Comparison of ENCODE assay signal across 8 mouse cellular contexts in the genomic region with DNA sequence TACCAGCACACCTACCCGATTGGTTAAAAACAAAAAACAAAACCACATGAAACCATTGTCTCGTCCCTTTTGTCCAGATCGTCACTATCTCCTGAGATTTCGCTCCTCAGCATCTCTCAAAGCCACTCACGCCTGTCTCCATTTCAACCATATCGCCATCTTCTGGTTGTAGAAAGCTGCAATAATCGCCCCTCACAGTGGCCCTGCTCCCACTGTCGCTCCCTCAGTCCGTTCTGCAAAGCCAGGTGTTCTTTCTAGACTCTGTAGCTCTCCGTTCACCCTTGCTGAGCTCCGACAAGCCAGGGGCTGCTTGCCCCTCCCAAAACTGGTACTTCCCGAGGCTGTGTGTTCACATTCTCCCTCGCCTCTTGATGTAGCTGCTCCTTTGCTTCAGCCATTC.
DNase-seq lines count a peak whose midpoint lies in the region; ATAC-seq and TF ChIP-seq lines count a peak whose summit lies in the region.
"Had no signal": no experiment of that assay in that cellular context is flagged by ENCODE, and none has a peak within 500 bp of the region (broad histone marks: within the 10 kb centered on the region; RNA-seq: fewer than 3 reads in every experiment).

No protein-coding gene starts in this region.

- H3K4me2 ChIP-seq in embryonic facial prominence, embryonic 15.5 days (replicated peaks) = 0 out of 2 replicates have a peak overlapping the region, but pooled peaks have one; percentile 11
- peak overlapping the region; percentile 34 for H3K4me2 ChIP-seq in hindbrain, embryonic 12.5 days (replicated peaks)
- H3K4me2 ChIP-seq: liver, embryonic 15.5 days had no signal

- H3K27ac ChIP-seq in liver, adult 2 months (replicated peaks; ENCODE audit: insufficient read depth, low read depth, low read length) = no peak overlapping the region
- no peak overlapping the region for H3K27ac ChIP-seq in embryonic facial prominence, embryonic 15.5 days (replicated peaks)
- no peak overlapping the region for H3K27ac ChIP-seq in hindbrain, embryonic 12.5 days
- H3K27ac ChIP-seq: liver, embryonic 15.5 days had no signal

- no peak overlapping the region for H3K9ac ChIP-seq in liver, adult 2 months (ENCODE audit: low read depth, low read length)
- no peak overlapping the region for H3K9ac ChIP-seq in embryonic facial prominence, embryonic 15.5 days
- no peak overlapping the region for H3K9ac ChIP-seq in hindbrain, embryonic 12.5 days
- H3K9ac ChIP-seq: liver, embryonic 15.5 days had no signal

- no peak for TF ChIP-seq POLR2A in liver, adult 2 months (IDR thresholded peaks at IDR 0.05; ENCODE audit: extremely low read depth, insufficient read depth, low read length)

- no peaks in the 10 kb centered on the region for H3K36me3 ChIP-seq in liver, adult 2 months (ENCODE audit: control insufficient read depth, insufficient read depth, low read length)
- no peaks in the 10 kb centered on the region for H3K36me3 ChIP-seq in embryonic facial prominence, embryonic 15.5 days
- no peaks in the 10 kb centered on the region for H3K36me3 ChIP-seq in hindbrain, embryonic 12.5 days
- H3K36me3 ChIP-seq: liver, embryonic 15.5 days had no signal

- WGBS in liver, adult 2 months = 25% methylated on average over 13 of the region's 13 CpGs
- WGBS in embryonic facial prominence, embryonic 15.5 days = 25% methylated on average over 13 of the region's 13 CpGs
- WGBS in hindbrain, embryonic 12.5 days = 32% methylated on average over 13 of the region's 13 CpGs

- H3K79me2 ChIP-seq in liver, adult 2 months (ENCODE audit: control insufficient read depth, insufficient read depth, low read length) = no peaks in the 10 kb centered on the region

- H3K4me3 ChIP-seq in liver, adult 2 months (ENCODE audit: insufficient read depth, low read depth, low read length) = no peak overlapping the region
- H3K4me3 ChIP-seq in embryonic facial prominence, embryonic 15.5 days (replicated peaks) = no peak overlapping the region
- H3K4me3 ChIP-seq in hindbrain, embryonic 12.5 days = no peak overlapping the region
- H3K4me3 ChIP-seq: liver, embryonic 15.5 days had no signal

- H3K27me3 ChIP-seq in liver, adult 2 months (ENCODE audit: control insufficient read depth, insufficient read depth, low read length) = no peaks in the 10 kb centered on the region
- peaks cover 4% of the 10 kb centered on the region; the same call in 1 of the 2 replicates for H3K27me3 ChIP-seq in embryonic facial prominence, embryonic 15.5 days
- 0 out of 2 replicates have a peak, but pooled peaks cover 5% of the 10 kb centered on the region for H3K27me3 ChIP-seq in hindbrain, embryonic 12.5 days

- DNase-seq in liver, adult 2 months (ENCODE audit: extremely low read depth, low read depth, low spot score) = no peak
- no peak for DNase-seq in liver
- DNase-seq in c-Kit-positive CD71-positive TER-119-positive erythroid progenitor cells, embryonic 14.5 days (ENCODE audit: low spot score) = no peak

- no peaks in the 10 kb centered on the region for H3K9me3 ChIP-seq in embryonic facial prominence, embryonic 15.5 days (replicated peaks)
- H3K9me3 ChIP-seq in hindbrain, embryonic 12.5 days (replicated peaks) = no peaks in the 10 kb centered on the region
- H3K9me3 ChIP-seq: liver, embryonic 15.5 days had no signal

- H3K4me1 ChIP-seq in liver, adult 2 months (ENCODE audit: control insufficient read depth, insufficient read depth, low read length) = no peaks in the 10 kb centered on the region
- H3K4me1 ChIP-seq in embryonic facial prominence, embryonic 15.5 days = peaks cover 4% of the 10 kb centered on the region; the same call in 1 of the 2 replicates
- no peaks in the 10 kb centered on the region for H3K4me1 ChIP-seq in hindbrain, embryonic 12.5 days
- H3K4me1 ChIP-seq: liver, embryonic 15.5 days had no signal

- ATAC-seq in embryonic facial prominence, embryonic 15.5 days (ENCODE audit: insufficient number of reproducible peaks, low FRiP score, low TSS enrichment, low read depth) = no peak; the same call in 1 of the 2 replicates
- no peak for ATAC-seq in hindbrain, embryonic 12.5 days (ENCODE audit: low FRiP score)
- ATAC-seq in megakaryocyte progenitor cell, adult 5-6 weeks (replicated peaks; ENCODE audit: poor library complexity) = 0 out of 2 replicates have a peak, but pooled peaks have one; percentile 17
- no peak for ATAC-seq in granulocyte monocyte progenitor cell, adult 5-6 weeks (replicated peaks; ENCODE audit: poor library complexity, severe bottlenecking)

- peak; percentile 30 for TF ChIP-seq CTCF in liver, adult 2 months (IDR thresholded peaks at IDR 0.05; ENCODE audit: low read depth, low read length)
